Mouse (Mus musculus): ENCODE measurements around the gene Zfp146.

DNA sequence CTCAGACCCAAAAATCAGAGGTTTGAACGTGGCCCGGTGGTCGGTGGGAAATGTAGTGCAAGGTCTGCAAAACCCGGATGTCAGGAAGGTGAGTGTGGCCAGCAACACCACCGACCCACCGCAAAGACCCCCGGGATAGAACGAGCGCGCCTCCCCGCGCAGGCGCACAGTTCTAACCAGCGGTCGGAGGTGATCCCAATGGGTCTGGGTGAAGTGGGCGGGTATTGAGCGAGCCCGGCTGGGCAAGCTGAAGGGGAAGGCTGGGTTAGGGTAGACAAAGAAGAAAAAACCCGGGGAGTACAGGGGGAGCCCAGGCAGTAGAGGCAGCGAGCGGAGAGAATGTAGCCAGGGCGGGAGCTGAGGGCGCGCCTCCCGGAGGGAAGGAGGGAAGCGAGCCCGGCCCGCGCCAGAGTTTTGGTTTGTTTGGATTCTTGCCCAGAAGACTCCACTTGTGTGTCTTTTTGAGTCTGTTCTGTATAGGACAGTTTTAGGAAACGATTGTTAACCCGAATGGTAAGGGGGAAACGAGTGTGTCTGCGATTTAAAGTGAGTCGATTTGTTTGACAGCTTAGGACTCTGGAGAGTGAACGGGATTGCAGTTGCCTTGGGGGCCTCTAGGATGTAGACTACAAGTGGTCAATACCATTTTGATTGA, 25.9 kb downstream of the Zfp146 start:
- TF ChIP-seq CTCF (IDR thresholded peaks at IDR 0.05; ENCODE audit: low read depth) (no peak), EP300 (IDR thresholded peaks at IDR 0.05; ENCODE audit: low read depth) (no peak)
